Mouse (Mus musculus) liver, embryonic 14.5 days (tissue): ENCODE data around the gene Ccnd1.

Experiments
- CTCF ChIP-seq: IDR thresholded peaks from 2 replicates; pipeline ENCODE4 v1.5.1; 2016; ENCODE audit warnings: antibody characterized with exemption, low read depth, control low read depth
- EP300 ChIP-seq: IDR thresholded peaks from 2 replicates; pipeline ENCODE4 v1.6.1; 2016; ENCODE audit warnings: antibody characterized with exemption, low read depth

GRCm38 (mm10) chr7:144937899-144938517, 1.7 kb downstream of the Ccnd1 start:
- TF ChIP-seq CTCF (no peak), EP300 (no peak)
